ENCODE assay signal across 8 mouse cellular contexts in genomic region chr7:133776626-133776996, GRCm38 (mm10). TPM values are rescaled to one million over a fixed set of nuclear protein-coding genes. Genes with fewer than 3 reads are reported as not detected.
DNase-seq lines count a peak whose midpoint lies in the region; ATAC-seq lines count a peak whose summit lies in the region.

Gene Fank1, plus strand, starts transcription at chr7:133776861.

- H3K9ac ChIP-seq in heart, embryonic 13.5 days, result peak within 1 kb of the TSS; percentile 91
- H3K9ac ChIP-seq in liver, embryonic 15.5 days, result peak within 1 kb of the TSS; percentile 74
- H3K9ac ChIP-seq in neural tube, embryonic 11.5 days (ENCODE audit: low read length), result peak within 1 kb of the TSS; percentile 79
- peak within 1 kb of the TSS; percentile 83 for H3K9ac ChIP-seq in stomach, embryonic 16.5 days (ENCODE audit: low read length)

- peaks cover 28% of the 10 kb centered on the region for H3K4me1 ChIP-seq in erythroblast, embryonic 14.5 days (ENCODE audit: control insufficient read depth)
- peaks cover 29% of the 10 kb centered on the region for H3K4me1 ChIP-seq in heart, embryonic 13.5 days
- H3K4me1 ChIP-seq in liver, embryonic 15.5 days (replicated peaks), result peaks cover 27% of the 10 kb centered on the region
- H3K4me1 ChIP-seq in neural tube, embryonic 11.5 days (ENCODE audit: control insufficient read depth, insufficient read depth, low read length), result peaks cover 8% of the 10 kb centered on the region; the same call in 1 of the 2 replicates
- peaks cover 19% of the 10 kb centered on the region; the same call in 1 of the 2 replicates for H3K4me1 ChIP-seq in stomach, embryonic 16.5 days (ENCODE audit: control insufficient read depth, insufficient read depth, low read length)

- no peaks in the 10 kb centered on the region for H3K9me3 ChIP-seq in erythroblast, embryonic 14.5 days (ENCODE audit: control insufficient read depth, low read length)
- H3K9me3 ChIP-seq in heart, embryonic 13.5 days, result no peaks in the 10 kb centered on the region
- H3K9me3 ChIP-seq in liver, embryonic 15.5 days (replicated peaks), result no peaks in the 10 kb centered on the region
- no peaks in the 10 kb centered on the region for H3K9me3 ChIP-seq in neural tube, embryonic 11.5 days (ENCODE audit: control insufficient read depth, low read length)
- no peaks in the 10 kb centered on the region for H3K9me3 ChIP-seq in stomach, embryonic 16.5 days (replicated peaks; ENCODE audit: control insufficient read depth, low read length)

- H3K36me3 ChIP-seq in erythroblast, embryonic 14.5 days (ENCODE audit: control insufficient read depth), result no peaks in the 10 kb centered on the region
- H3K36me3 ChIP-seq in heart, embryonic 13.5 days, result no peaks in the 10 kb centered on the region
- no peaks in the 10 kb centered on the region for H3K36me3 ChIP-seq in liver, embryonic 15.5 days (replicated peaks)
- H3K36me3 ChIP-seq in neural tube, embryonic 11.5 days (ENCODE audit: control insufficient read depth, insufficient read depth, low read length), result no peaks in the 10 kb centered on the region
- H3K36me3 ChIP-seq in stomach, embryonic 16.5 days (ENCODE audit: control insufficient read depth, insufficient read depth, low read length), result no peaks in the 10 kb centered on the region

- WGBS in heart, embryonic 13.5 days, result 0% methylated on average over 45 of the region's 45 CpGs
- WGBS in liver, embryonic 15.5 days (ENCODE audit: insufficient replicate concordance), result under 1% methylated on average over 45 of the region's 45 CpGs
- WGBS in neural tube, embryonic 11.5 days, result under 1% methylated on average over 44 of the region's 45 CpGs
- WGBS in stomach, embryonic 16.5 days, result under 1% methylated on average over 44 of the region's 45 CpGs

- ATAC-seq in CD4-positive, CD25-positive, alpha-beta regulatory T cell, adult 4 months, result peak; percentile 91
- peak; percentile 91 for ATAC-seq in heart, embryonic 13.5 days (ENCODE audit: extremely low read depth, insufficient number of reproducible peaks, low FRiP score, low TSS enrichment)
- ATAC-seq in liver, embryonic 15.5 days (ENCODE audit: insufficient read depth), result peak; percentile 97
- peak; percentile 92 for ATAC-seq in neural tube, embryonic 11.5 days (ENCODE audit: insufficient read depth, low FRiP score, low TSS enrichment)
- ATAC-seq in stomach, embryonic 16.5 days (ENCODE audit: insufficient read depth, low FRiP score), result peak; percentile 96

- DNase-seq in brain, embryonic 18.5 days (ENCODE audit: low read depth, low spot score), result peak; percentile 76
- peak; percentile 94 for DNase-seq in kidney, postnatal 10 days
- peak; percentile 91 for DNase-seq in neural tube, embryonic 11.5 days (ENCODE audit: low spot score)

- peak within 1 kb of the TSS; percentile 89 for H3K4me2 ChIP-seq in heart, embryonic 13.5 days
- H3K4me2 ChIP-seq in liver, embryonic 15.5 days, result peak within 1 kb of the TSS; percentile 93
- H3K4me2 ChIP-seq in neural tube, embryonic 11.5 days (ENCODE audit: low read depth), result peak within 1 kb of the TSS; percentile 84
- peak within 1 kb of the TSS; percentile 88 for H3K4me2 ChIP-seq in stomach, embryonic 16.5 days (ENCODE audit: low read depth, low read length)

- H3K4me3 ChIP-seq in erythroblast, embryonic 14.5 days (replicated peaks), result peak within 1 kb of the TSS; percentile 85
- peak within 1 kb of the TSS; percentile 84 for H3K4me3 ChIP-seq in heart, embryonic 13.5 days
- peak within 1 kb of the TSS; percentile 90 for H3K4me3 ChIP-seq in liver, embryonic 15.5 days (replicated peaks)
- H3K4me3 ChIP-seq in neural tube, embryonic 11.5 days (ENCODE audit: low read depth, low read length), result peak within 1 kb of the TSS; percentile 67
- H3K4me3 ChIP-seq in stomach, embryonic 16.5 days (replicated peaks; ENCODE audit: low read length), result peak within 1 kb of the TSS; percentile 74

- H3K27me3 ChIP-seq in erythroblast, embryonic 14.5 days (ENCODE audit: control insufficient read depth), result peaks cover 2% of the 10 kb centered on the region
- H3K27me3 ChIP-seq in heart, embryonic 13.5 days (replicated peaks), result no peaks in the 10 kb centered on the region
- no peaks in the 10 kb centered on the region for H3K27me3 ChIP-seq in liver, embryonic 15.5 days
- H3K27me3 ChIP-seq in neural tube, embryonic 11.5 days (ENCODE audit: control insufficient read depth, insufficient read depth, low read length), result no peaks in the 10 kb centered on the region
- H3K27me3 ChIP-seq in stomach, embryonic 16.5 days (ENCODE audit: control insufficient read depth, insufficient read depth, low read length), result no peaks in the 10 kb centered on the region

- peak within 1 kb of the TSS; percentile 33; the same call in 1 of the 2 replicates for H3K27ac ChIP-seq in heart, embryonic 13.5 days (replicated peaks)
- H3K27ac ChIP-seq in liver, embryonic 15.5 days (replicated peaks), result peak within 1 kb of the TSS; percentile 68
- H3K27ac ChIP-seq in neural tube, embryonic 11.5 days (ENCODE audit: low read depth, low read length), result no peak within 1 kb of the TSS
- peak within 1 kb of the TSS; percentile 18 for H3K27ac ChIP-seq in stomach, embryonic 16.5 days (ENCODE audit: low read length)

RNA-seq across cellular contexts. Expression of gene Fank1, which starts in this region (rescaled TPM):
- polyA plus RNA-seq in CD4-positive, CD25-positive, alpha-beta regulatory T cell, adult 4 months (2017; shearing (Covaris generic)), result not detected
- polyA plus RNA-seq in erythroblast, embryonic 14.5 days (2012), result not detected in 2 replicates
- 0.11 TPM in 1 of 2 replicates, not detected in the other for polyA plus RNA-seq in heart, embryonic 13.5 days (2015; fragmentation: Nextera tagmentation; extraction: Ambion mirVana)
- not detected in 2 replicates for polyA plus RNA-seq in liver, embryonic 15.5 days (2015; fragmentation: Nextera tagmentation; extraction: Ambion mirVana)
- 0.70 and 1.2 TPM in 2 replicates for polyA plus RNA-seq in neural tube, embryonic 11.5 days (2014; fragmentation: Nextera tagmentation; extraction: Ambion mirVana)
- polyA plus RNA-seq in stomach, embryonic 16.5 days (2015; fragmentation: Nextera tagmentation; extraction: Ambion mirVana), result 0.21 and 0.39 TPM in 2 replicates

Comparison
In these comparisons a context has a peak if more than half of its experiments do, and no peak if none do; other contexts are left out.
1. Peak in ATAC-seq in CD4-positive, CD25-positive, alpha-beta regulatory T cell, adult 4 months; RNA of the gene not detected or under 1 TPM.
2. Peak in ATAC-seq, H3K4me3 ChIP-seq, H3K27ac ChIP-seq, H3K9ac ChIP-seq and H3K4me2 ChIP-seq in heart, embryonic 13.5 days; RNA of the gene not detected or under 1 TPM.
3. Peak in ATAC-seq, H3K4me3 ChIP-seq, H3K27ac ChIP-seq, H3K9ac ChIP-seq and H3K4me2 ChIP-seq in liver, embryonic 15.5 days; RNA of the gene not detected or under 1 TPM.
4. Peak in ATAC-seq, H3K4me3 ChIP-seq, H3K27ac ChIP-seq, H3K9ac ChIP-seq and H3K4me2 ChIP-seq in stomach, embryonic 16.5 days; RNA of the gene not detected or under 1 TPM.